8 mouse cellular contexts compared by ENCODE assay signal in genomic region chr7:127589637-127590036, GRCm38 (mm10). TPM values are rescaled to one million over a fixed set of nuclear protein-coding genes. Genes with fewer than 3 reads are reported as not detected.
DNase-seq lines count a peak whose midpoint lies in the region; ATAC-seq and TF ChIP-seq lines count a peak whose summit lies in the region.

No protein-coding gene starts in this region.

- TF ChIP-seq EP300 in liver, embryonic 14.5 days (IDR thresholded peaks at IDR 0.05; ENCODE audit: low read depth): no peak

- ATAC-seq in erythroblast, adult 5-6 weeks (replicated peaks; ENCODE audit: low FRiP score, poor library complexity, severe bottlenecking): no peak
- ATAC-seq in liver, embryonic 14.5 days (ENCODE audit: insufficient read depth): no peak

- WGBS in liver, embryonic 14.5 days (ENCODE audit: insufficient replicate concordance): 87% methylated on average over 9 of the region's 9 CpGs

- peak overlapping the region; percentile 77 for H3K4me2 ChIP-seq in liver, embryonic 14.5 days (ENCODE audit: low read depth)

- no peak for TF ChIP-seq CTCF in testis, adult 2 months (IDR thresholded peaks at IDR 0.05; ENCODE audit: control insufficient read depth, insufficient read depth, insufficient replicate concordance, low read depth, low read length)
- no peak for TF ChIP-seq CTCF in liver, embryonic 14.5 days (IDR thresholded peaks at IDR 0.05; ENCODE audit: low read depth)

- DNase-seq in testis, postnatal 10 days (ENCODE audit: low spot score): no peak
- no peak for DNase-seq in liver, embryonic 14.5 days (ENCODE audit: low read depth in 3 of 3, low spot score in 3 of 3)
- no peak for DNase-seq in spleen, adult 12 weeks (ENCODE audit: low spot score)
- DNase-seq in cerebellum, postnatal 36 days: no peak
- no peak for DNase-seq in thymus, postnatal 14 days

- H3K27ac ChIP-seq in testis, adult 2 months (ENCODE audit: control insufficient read depth, insufficient read depth, low read depth, low read length): no peak overlapping the region
- no peak overlapping the region for H3K27ac ChIP-seq in liver, embryonic 14.5 days

- TF ChIP-seq POLR2A in testis, adult 2 months (IDR thresholded peaks at IDR 0.05; ENCODE audit: control insufficient read depth, low read depth, low read length): no peak

- H3K27me3 ChIP-seq in erythroblast, embryonic 14.5 days (ENCODE audit: control insufficient read depth): no peaks in the 10 kb centered on the region
- H3K27me3 ChIP-seq in testis, adult 2 months (ENCODE audit: control insufficient read depth, insufficient read depth, low read length): no peaks in the 10 kb centered on the region
- no peaks in the 10 kb centered on the region for H3K27me3 ChIP-seq in liver, embryonic 14.5 days (ENCODE audit: control insufficient read depth, insufficient read depth, low read length)

- no peaks in the 10 kb centered on the region for H3K9me3 ChIP-seq in erythroblast, embryonic 14.5 days (ENCODE audit: control insufficient read depth, low read length)
- no peaks in the 10 kb centered on the region for H3K9me3 ChIP-seq in liver, embryonic 14.5 days (ENCODE audit: control insufficient read depth, low read length)

- peaks cover 54% of the 10 kb centered on the region for H3K4me1 ChIP-seq in erythroblast, embryonic 14.5 days (ENCODE audit: control insufficient read depth)
- peaks cover 14% of the 10 kb centered on the region for H3K4me1 ChIP-seq in testis, adult 2 months (ENCODE audit: control insufficient read depth, insufficient read depth, low read length)
- peaks cover 24 to 28% of the 10 kb centered on the region in 2 experiments for H3K4me1 ChIP-seq in liver, embryonic 14.5 days (replicated peaks; ENCODE audit: control insufficient read depth in 2 of 2, insufficient read depth in 2 of 2, low read length in 1 of 2)

- peaks cover 66% of the 10 kb centered on the region for H3K36me3 ChIP-seq in erythroblast, embryonic 14.5 days (ENCODE audit: control insufficient read depth)
- H3K36me3 ChIP-seq in testis, adult 2 months (ENCODE audit: control insufficient read depth, insufficient read depth, low read length): peaks cover 16% of the 10 kb centered on the region
- peaks cover 44% of the 10 kb centered on the region for H3K36me3 ChIP-seq in liver, embryonic 14.5 days (replicated peaks; ENCODE audit: control insufficient read depth, insufficient read depth, low read depth)

- peak overlapping the region; percentile 68 for H3K4me3 ChIP-seq in erythroblast, embryonic 14.5 days (replicated peaks)
- H3K4me3 ChIP-seq in testis, adult 2 months (ENCODE audit: control insufficient read depth, low read depth, low read length): peak overlapping the region; percentile 92
- H3K4me3 ChIP-seq in liver, embryonic 14.5 days (ENCODE audit: insufficient read depth in 1 of 2, low read depth in 2 of 2, low read length in 2 of 2): peak overlapping the region; percentile 76 to 94

- peak overlapping the region; percentile 79; the same call in 1 of the 2 replicates for H3K9ac ChIP-seq in liver, embryonic 14.5 days (replicated peaks)

RNA-seq across cellular contexts. Expression of gene Rnf40, which starts 1.1 kb away (rescaled TPM):
- 4.4 and 5.0 TPM in 2 replicates for polyA plus RNA-seq in erythroblast, embryonic 14.5 days (2012)
- 17.1 and 18.1 TPM in 2 replicates for total RNA-seq in erythroblast, adult 5-6 weeks (2015; ENCODE audit: low replicate concordance)
- total RNA-seq in erythroblast, adult 5-6 weeks (2017; ENCODE audit: low replicate concordance): 41.8 and 86.0 TPM in 2 replicates
- polyA plus RNA-seq in testis, adult 2 months (2012; rRNA removed): 56.5 and 63.5 TPM in 2 replicates
- 10.3 and 14.0 TPM in 2 replicates for polyA plus RNA-seq in liver, embryonic 14.5 days (2012; rRNA removed)
- polyA plus RNA-seq in liver, embryonic 14.5 days (2014; fragmentation: Nextera tagmentation; extraction: Ambion mirVana): 13.7 and 16.1 TPM in 2 replicates

RNA-seq across cellular contexts. Expression of gene Ccdc189, which starts 1.2 kb away (rescaled TPM):
- polyA plus RNA-seq in erythroblast, embryonic 14.5 days (2012): 7.1 and 8.9 TPM in 2 replicates
- 4.0 and 14.0 TPM in 2 replicates for total RNA-seq in erythroblast, adult 5-6 weeks (2015; ENCODE audit: low replicate concordance)
- 26.1 and 31.4 TPM in 2 replicates for total RNA-seq in erythroblast, adult 5-6 weeks (2017; ENCODE audit: low replicate concordance)
- polyA plus RNA-seq in testis, adult 2 months (2012; rRNA removed): 200 and 220 TPM in 2 replicates
- polyA plus RNA-seq in liver, embryonic 14.5 days (2012; rRNA removed): 4.4 and 5.4 TPM in 2 replicates
- polyA plus RNA-seq in liver, embryonic 14.5 days (2014; fragmentation: Nextera tagmentation; extraction: Ambion mirVana): 6.8 and 7.5 TPM in 2 replicates

RNA-seq across cellular contexts. Expression of gene Phkg2, which starts 16.5 kb away (rescaled TPM):
- polyA plus RNA-seq in erythroblast, embryonic 14.5 days (2012): 5.4 and 7.7 TPM in 2 replicates
- total RNA-seq in erythroblast, adult 5-6 weeks (2015; ENCODE audit: low replicate concordance): 35.1 and 44.2 TPM in 2 replicates
- 16.2 and 40.8 TPM in 2 replicates for total RNA-seq in erythroblast, adult 5-6 weeks (2017; ENCODE audit: low replicate concordance)
- polyA plus RNA-seq in testis, adult 2 months (2012; rRNA removed): 1,776 and 1,820 TPM in 2 replicates
- 24.9 and 27.3 TPM in 2 replicates for polyA plus RNA-seq in liver, embryonic 14.5 days (2012; rRNA removed)
- 18.5 and 21.7 TPM in 2 replicates for polyA plus RNA-seq in liver, embryonic 14.5 days (2014; fragmentation: Nextera tagmentation; extraction: Ambion mirVana)

RNA-seq across cellular contexts. Expression of gene Zfp629, which starts 26.0 kb away (rescaled TPM):
- 0.11 and 0.15 TPM in 2 replicates for polyA plus RNA-seq in erythroblast, embryonic 14.5 days (2012)
- total RNA-seq in erythroblast, adult 5-6 weeks (2015; ENCODE audit: low replicate concordance): 0.77 and 0.84 TPM in 2 replicates
- total RNA-seq in erythroblast, adult 5-6 weeks (2017; ENCODE audit: low replicate concordance): 2.0 and 3.2 TPM in 2 replicates
- 10.4 and 14.9 TPM in 2 replicates for polyA plus RNA-seq in testis, adult 2 months (2012; rRNA removed)
- 1.6 and 1.9 TPM in 2 replicates for polyA plus RNA-seq in liver, embryonic 14.5 days (2012; rRNA removed)
- polyA plus RNA-seq in liver, embryonic 14.5 days (2014; fragmentation: Nextera tagmentation; extraction: Ambion mirVana): 1.4 and 2.2 TPM in 2 replicates

RNA-seq across cellular contexts. Expression of gene Tmem265, which starts 28.4 kb away (rescaled TPM):
- 0.61 and 0.75 TPM in 2 replicates for polyA plus RNA-seq in erythroblast, embryonic 14.5 days (2012)
- 1.7 TPM in 1 of 2 replicates, not detected in the other for total RNA-seq in erythroblast, adult 5-6 weeks (2015; ENCODE audit: low replicate concordance)
- not detected in 2 replicates for total RNA-seq in erythroblast, adult 5-6 weeks (2017; ENCODE audit: low replicate concordance)
- 4.3 and 4.5 TPM in 2 replicates for polyA plus RNA-seq in testis, adult 2 months (2012; rRNA removed)
- 0.77 and 1.0 TPM in 2 replicates for polyA plus RNA-seq in liver, embryonic 14.5 days (2012; rRNA removed)
- 1.4 and 1.7 TPM in 2 replicates for polyA plus RNA-seq in liver, embryonic 14.5 days (2014; fragmentation: Nextera tagmentation; extraction: Ambion mirVana)

Comparison
In these comparisons a context has a peak if more than half of its experiments do, and no peak if none do; other contexts are left out.
1. RNA of gene Ccdc189, which starts 1.2 kb away (polyA plus RNA-seq): 200 to 220 TPM in testis, adult 2 months; 7.1 to 8.9 TPM in erythroblast, embryonic 14.5 days and 4.4 to 7.5 TPM in liver, embryonic 14.5 days; every median in the first group is over 10 times any median in the second.
2. RNA of gene Phkg2, which starts 16.5 kb away (polyA plus RNA-seq): 1,776 to 1,820 TPM in testis, adult 2 months; 18.5 to 27.3 TPM in liver, embryonic 14.5 days and 5.4 to 7.7 TPM in erythroblast, embryonic 14.5 days; every median in the first group is over 10 times any median in the second.
3. Peak in every context shown above with its lines, with median percentiles within 50 percentile points of each other: H3K4me3 ChIP-seq.